Mouse (Mus musculus) lung, adult 2 months (tissue): ENCODE measurements around the gene Slc1a1.

Experiments
- CTCF ChIP-seq: fragments of 200-500 bp; IDR thresholded peaks from 2 replicates; pipeline ENCODE4 v1.5.1; 2011; ENCODE audit warnings: mild to moderate bottlenecking, low read length, control low read depth; ENCODE audit not compliant: insufficient read depth
- POLR2A ChIP-seq: fragments of 200-500 bp; IDR thresholded peaks from 2 replicates; pipeline ENCODE4 v1.6.1; 2011; ENCODE audit warnings: low read depth, mild to moderate bottlenecking, control low read depth, low read length, borderline replicate concordance; ENCODE audit errors: extremely low read depth

GRCm38 (mm10) chr19:28860246-28860645 lies 25.4 kb downstream of the Slc1a1 start:
- TF ChIP-seq CTCF (no peak), POLR2A (no peak)
